ENCODE assay signal across 16 mouse cellular contexts in the genomic region with DNA sequence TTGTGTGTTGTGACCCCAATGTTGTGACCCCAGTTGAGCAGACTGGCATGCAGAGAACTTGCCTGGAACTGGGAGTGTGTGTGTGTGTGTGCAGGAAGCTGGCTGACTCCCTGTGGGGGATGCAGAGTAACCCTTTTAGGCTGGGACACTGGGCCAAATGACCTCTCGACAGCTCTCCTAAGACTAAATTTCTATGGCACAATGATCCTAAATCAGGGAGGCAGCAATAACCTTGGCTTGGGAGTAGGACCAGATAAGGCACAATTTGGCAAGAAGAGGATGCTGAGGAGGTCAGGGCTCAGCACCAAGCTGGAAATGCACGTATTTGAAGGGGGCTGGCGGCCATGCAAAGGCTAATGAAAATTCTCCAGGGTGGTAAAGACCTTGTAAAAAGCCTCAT. TPM values are rescaled to one million over a fixed set of nuclear protein-coding genes. Genes with fewer than 3 reads are reported as not detected.
"Had no signal": no experiment of that assay in that cellular context is flagged by ENCODE, and none has a peak within 500 bp of the region (broad histone marks: within the 10 kb centered on the region; RNA-seq: fewer than 3 reads in every experiment).

No protein-coding gene starts in this region.

- H3K4me3 ChIP-seq: lung, embryonic 15.5 days; neural tube, embryonic 12.5 days; neural tube, embryonic 15.5 days had no signal

- H3K4me2 ChIP-seq: liver, embryonic 11.5 days; lung, embryonic 15.5 days; midbrain, embryonic 11.5 days; neural tube, embryonic 12.5 days; neural tube, embryonic 15.5 days had no signal

- H3K27me3 ChIP-seq: lung, embryonic 15.5 days; neural tube, embryonic 12.5 days; neural tube, embryonic 15.5 days had no signal

- DNase-seq: kidney, adult 18-20 months; kidney, adult 9 months; kidney, postnatal 14 days; kidney, postnatal 4 days; left cerebral cortex, postnatal 4 days; lung, adult 18-20 months; lung, postnatal 10 days; lung, postnatal 36 days; midbrain, embryonic 14.5 days; thymus, postnatal 25 days had no signal

RNA-seq across cellular contexts. Expression of a gene that starts 14.2 kb away (rescaled TPM):
- total RNA-seq: megakaryocyte-erythroid progenitor cell, adult 5-6 weeks had no signal
